Mouse (Mus musculus) megakaryocyte, embryonic 14.5 days (primary cell): ENCODE results near the gene Myo7a. TPM values are rescaled to one million over a fixed set of nuclear protein-coding genes. Genes with fewer than 3 reads are reported as not detected.

Experiments
- H3K27me3 ChIP-seq: replicated peaks from 2 replicates; pipeline ENCODE3; 2012; ENCODE audit warnings: inconsistent platforms
- H3K36me3 ChIP-seq: replicated peaks from 2 replicates; pipeline ENCODE3; 2012; ENCODE audit warnings: low read length, inconsistent platforms, mixed read lengths
- H3K4me1 ChIP-seq: 2 replicates; pipeline ENCODE4 v1.6.1; 2012; ENCODE audit warnings: inconsistent platforms
- H3K4me3 ChIP-seq: replicated peaks from 2 replicates; pipeline ENCODE3; 2012; ENCODE audit warnings: moderate library complexity, mild to moderate bottlenecking, inconsistent platforms
- H3K9me3 ChIP-seq: 2 replicates; pipeline ENCODE4 v1.6.1; 2012; ENCODE audit warnings: inconsistent platforms
- FLI1 ChIP-seq: IDR thresholded peaks from 2 replicates; pipeline ENCODE4 v1.6.1; 2012; ENCODE audit warnings: low read length, inconsistent platforms, mixed read lengths
- GATA1 ChIP-seq: IDR thresholded peaks from 3 replicates; pipeline ENCODE4 v1.6.1; 2012; ENCODE audit warnings: mixed read lengths, low read length, inconsistent platforms, borderline replicate concordance
- polyA plus RNA-seq: library from polyadenylated mRNA; stranded (reverse); fragments of >175 nt; gene quantifications from 2 replicates; pipeline ENCODE4 v1.2.3, GENCODE M21; 2012; ENCODE audit warnings: low replicate concordance; ENCODE audit not compliant: insufficient read depth

Myo7a gene
- polyA plus RNA-seq, 1 experiment: 37.5 TPM

DNA sequence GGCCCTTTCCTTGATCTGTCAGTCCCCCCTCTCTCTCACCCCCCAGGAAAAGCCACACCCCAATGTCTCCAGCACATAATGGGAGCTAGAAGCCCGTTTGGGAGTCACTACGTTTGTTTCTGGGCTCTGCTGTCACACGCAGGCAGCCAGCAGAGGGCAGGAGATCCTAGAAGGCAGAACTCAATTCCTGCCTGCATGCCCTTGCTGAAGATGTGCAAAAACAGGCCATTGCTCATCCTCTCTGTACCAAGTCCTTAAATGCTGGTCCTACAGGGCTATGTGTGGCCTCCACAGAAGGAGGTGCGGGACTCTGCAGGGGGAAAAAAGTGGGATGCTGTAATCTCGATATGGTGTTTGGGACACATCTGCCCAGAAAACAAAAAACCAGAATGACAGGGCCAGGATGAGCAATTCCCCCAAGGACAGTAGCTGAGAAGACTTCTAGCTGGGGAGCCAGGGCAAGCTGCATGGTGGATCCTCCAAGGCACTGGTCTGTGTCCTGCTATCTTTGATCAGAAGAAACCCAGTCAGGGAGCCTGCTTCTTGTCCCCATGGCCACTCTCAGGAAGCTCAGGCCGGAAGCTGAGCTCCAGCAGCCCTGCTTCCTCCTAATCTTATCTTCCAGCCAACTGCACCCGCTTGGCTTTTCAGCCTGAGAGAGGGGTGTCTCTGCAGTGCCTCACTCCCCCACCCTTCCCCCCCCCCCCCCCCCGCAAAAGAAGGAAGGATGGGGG is 36.4 kb upstream of the Myo7a start:
- no peaks in the 10 kb centered on the region for H3K9me3 ChIP-seq
- no peak for TF ChIP-seq GATA1
- TF ChIP-seq FLI1: no peak
- H3K36me3 ChIP-seq: peaks cover 60% of the 10 kb centered on the region
- H3K4me3 ChIP-seq: peak overlapping the region; percentile 85
- no peaks in the 10 kb centered on the region for H3K27me3 ChIP-seq
- peaks cover 98% of the 10 kb centered on the region for H3K4me1 ChIP-seq

DNA sequence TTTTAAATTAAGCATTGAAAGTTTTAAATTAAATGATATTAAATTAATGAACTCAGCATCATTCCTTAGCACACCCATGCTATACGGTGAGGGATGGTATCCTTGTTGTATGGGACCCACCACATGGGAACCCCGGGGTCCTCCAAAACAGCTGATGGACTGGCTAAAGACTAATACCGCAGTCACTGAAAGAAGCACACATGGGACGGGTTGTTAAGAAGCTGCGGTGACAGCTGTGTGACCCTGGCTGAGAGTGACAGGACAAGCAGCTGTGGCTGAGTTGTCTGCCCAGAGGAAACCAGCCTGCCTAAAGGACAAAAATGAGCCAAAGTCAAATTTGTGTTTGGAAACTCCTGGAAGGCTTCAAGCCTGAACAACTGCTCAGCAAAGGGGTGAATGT is 34.6 kb upstream of the Myo7a start:
- H3K9me3 ChIP-seq: no peaks in the 10 kb centered on the region
- TF ChIP-seq FLI1 (no peak), GATA1 (no peak)
- peaks cover 97% of the 10 kb centered on the region for H3K4me1 ChIP-seq
- H3K4me3 ChIP-seq: no peak overlapping the region
- H3K36me3 ChIP-seq: peaks cover 67% of the 10 kb centered on the region
- H3K27me3 ChIP-seq: no peaks in the 10 kb centered on the region

DNA sequence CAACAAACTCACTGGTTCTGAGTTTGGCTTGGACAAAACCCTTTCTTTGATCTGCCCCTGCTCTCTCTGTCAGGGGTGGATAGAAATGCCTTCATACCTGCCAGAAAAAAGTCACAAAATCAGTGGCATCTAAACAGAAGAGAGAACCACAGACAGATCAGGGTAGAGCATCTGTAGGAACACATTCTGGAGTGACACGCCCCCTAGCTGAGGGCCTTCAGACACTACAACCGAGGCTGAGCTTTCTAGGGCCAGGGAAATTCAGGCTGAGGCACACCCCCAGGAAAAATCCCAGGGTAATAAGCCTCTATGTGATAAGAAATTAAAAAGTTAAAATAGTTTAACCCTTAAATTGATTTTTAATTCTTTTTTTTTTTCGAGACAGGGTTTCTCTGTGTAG is 34.0 kb upstream of the Myo7a start:
- Histone ChIP-seq H3K36me3 (peaks cover 66% of the 10 kb centered on the region), H3K4me1 (peaks cover 92% of the 10 kb centered on the region), H3K9me3 (no peaks in the 10 kb centered on the region), H3K4me3 (no peak overlapping the region), H3K27me3 (no peaks in the 10 kb centered on the region)
- TF ChIP-seq FLI1 (no peak), GATA1 (no peak)

DNA sequence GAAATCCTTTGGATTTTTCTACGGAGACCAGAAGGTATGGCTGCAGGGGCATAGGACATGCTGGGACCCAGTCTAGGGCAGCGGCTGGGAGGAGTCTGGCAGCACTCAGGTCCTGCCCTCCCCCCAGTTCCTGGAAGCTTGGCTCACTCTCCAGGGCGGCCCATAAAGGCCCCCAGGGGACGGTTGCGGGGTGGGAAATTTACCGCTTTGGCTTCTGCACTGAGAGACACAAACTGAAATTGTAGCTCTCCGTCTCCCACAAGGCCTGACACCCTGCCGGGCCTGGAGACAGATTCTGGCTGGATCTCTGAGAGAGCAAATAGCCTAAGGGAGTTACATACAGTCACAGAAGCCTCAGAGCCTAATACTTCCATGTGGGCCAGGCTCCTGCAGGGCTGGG is 33.1 kb upstream of the Myo7a start:
- H3K9me3 ChIP-seq: no peaks in the 10 kb centered on the region
- H3K36me3 ChIP-seq: peaks cover 76% of the 10 kb centered on the region
- TF ChIP-seq FLI1: no peak
- TF ChIP-seq GATA1: no peak
- no peaks in the 10 kb centered on the region for H3K27me3 ChIP-seq
- H3K4me3 ChIP-seq: no peak overlapping the region
- H3K4me1 ChIP-seq: peaks cover 87% of the 10 kb centered on the region

DNA sequence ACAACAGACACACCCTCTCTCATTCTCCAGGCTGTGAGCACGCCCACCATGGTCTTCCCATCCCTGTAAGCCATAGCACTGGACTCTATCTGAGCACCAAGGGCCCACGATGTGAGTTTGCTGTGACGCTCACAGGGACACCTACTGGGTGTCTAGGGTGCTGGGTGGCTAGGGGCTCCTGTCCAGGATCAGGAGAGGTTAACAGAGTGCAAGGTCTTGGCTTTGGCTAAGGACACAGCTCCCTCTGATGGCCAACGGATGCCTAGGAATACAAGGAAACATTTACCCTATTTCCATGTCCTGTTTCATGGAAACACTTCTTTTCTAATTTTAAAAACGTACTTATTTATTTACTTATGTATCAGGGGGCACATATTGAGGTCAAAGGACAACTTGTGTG is 31.2 kb upstream of the Myo7a start:
- Histone ChIP-seq H3K36me3 (peaks cover 87% of the 10 kb centered on the region), H3K4me3 (no peak overlapping the region), H3K27me3 (no peaks in the 10 kb centered on the region), H3K4me1 (peaks cover 76% of the 10 kb centered on the region), H3K9me3 (no peaks in the 10 kb centered on the region)
- no peak for TF ChIP-seq FLI1

DNA sequence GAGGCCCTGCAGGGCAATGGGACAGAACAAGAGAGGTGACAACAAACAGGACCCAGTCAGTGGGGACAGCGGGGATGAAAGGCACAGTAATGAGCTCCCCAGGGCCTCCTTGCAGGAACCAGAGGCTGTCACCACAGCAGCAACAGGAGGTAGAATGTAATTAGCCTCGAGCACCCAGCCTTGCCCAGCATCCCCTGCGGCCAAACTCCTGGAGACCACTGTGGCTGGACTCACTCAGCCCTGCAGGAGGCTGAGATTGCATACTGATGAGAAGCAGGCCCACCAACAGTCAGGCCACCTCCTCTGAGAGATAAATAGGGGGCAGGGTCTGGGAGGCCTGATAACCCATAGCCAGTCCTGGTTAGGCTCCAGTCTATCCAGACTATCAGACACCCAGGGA is 30.5 kb upstream of the Myo7a start:
- H3K9me3 ChIP-seq: no peaks in the 10 kb centered on the region
- H3K27me3 ChIP-seq: no peaks in the 10 kb centered on the region
- TF ChIP-seq FLI1 (no peak), GATA1 (no peak)
- no peak overlapping the region for H3K4me3 ChIP-seq
- peaks cover 76% of the 10 kb centered on the region for H3K4me1 ChIP-seq
- peaks cover 93% of the 10 kb centered on the region for H3K36me3 ChIP-seq

DNA sequence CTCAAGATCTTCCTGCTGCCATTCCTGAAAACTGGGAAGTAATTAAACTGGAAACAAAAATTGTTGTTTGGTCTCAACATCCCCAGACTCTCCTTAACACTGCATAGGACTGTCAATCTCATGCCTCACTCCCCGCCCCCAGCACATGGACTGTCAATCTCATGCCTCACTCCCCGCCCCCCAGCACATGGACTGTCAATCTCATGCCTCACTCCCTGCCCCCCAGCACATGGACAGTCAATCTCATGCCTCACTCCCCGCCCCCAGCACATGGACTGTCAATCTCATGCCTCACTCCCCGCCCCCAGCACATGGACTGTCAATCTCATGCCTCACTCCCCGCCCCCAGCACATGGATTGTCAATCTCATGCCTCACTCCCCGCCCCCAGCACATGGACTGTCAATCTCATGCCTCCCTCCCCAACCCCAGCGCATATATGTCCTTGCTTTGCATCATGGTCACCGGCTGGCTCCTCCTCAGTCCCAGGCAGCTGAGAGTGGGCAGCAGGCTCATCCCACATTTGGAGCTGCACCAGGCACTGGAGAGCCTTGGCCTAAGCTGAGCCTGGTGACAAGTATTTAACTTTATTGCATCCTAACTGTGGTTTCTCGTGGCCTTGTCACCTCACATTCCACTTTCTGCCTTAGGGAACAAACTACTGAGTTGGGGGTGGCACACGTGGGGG is 29.5 kb upstream of the Myo7a start:
- peaks cover 76% of the 10 kb centered on the region for H3K4me1 ChIP-seq
- no peak overlapping the region for H3K4me3 ChIP-seq
- H3K36me3 ChIP-seq: peaks cover 94% of the 10 kb centered on the region
- H3K9me3 ChIP-seq: no peaks in the 10 kb centered on the region
- no peak for TF ChIP-seq GATA1
- TF ChIP-seq FLI1: no peak
- no peaks in the 10 kb centered on the region for H3K27me3 ChIP-seq

DNA sequence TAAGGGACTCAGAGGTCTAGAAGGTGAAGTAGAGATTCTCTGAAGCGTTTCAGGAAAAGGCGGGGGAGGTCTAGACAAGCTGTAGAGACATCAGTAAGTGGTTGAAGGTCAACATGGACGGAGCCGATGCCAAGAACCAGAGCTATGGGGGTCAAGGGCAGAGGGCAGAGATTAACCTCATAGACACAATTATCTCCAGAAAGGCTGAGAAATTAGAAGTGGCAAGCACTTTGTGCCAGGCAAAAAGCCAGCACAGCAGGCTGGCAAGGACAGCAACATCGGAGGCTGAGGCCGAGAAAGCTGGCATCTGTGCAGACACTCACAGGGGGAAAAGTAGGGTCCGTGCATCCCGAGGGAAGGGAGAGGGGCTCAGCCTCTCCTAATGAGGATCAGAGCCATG is 28.4 kb upstream of the Myo7a start:
- H3K36me3 ChIP-seq: peaks cover 97% of the 10 kb centered on the region
- peaks cover 3% of the 10 kb centered on the region for H3K27me3 ChIP-seq
- no peak overlapping the region for H3K4me3 ChIP-seq
- peaks cover 78% of the 10 kb centered on the region for H3K4me1 ChIP-seq
- no peaks in the 10 kb centered on the region for H3K9me3 ChIP-seq
- no peak for TF ChIP-seq FLI1
- TF ChIP-seq GATA1: no peak

DNA sequence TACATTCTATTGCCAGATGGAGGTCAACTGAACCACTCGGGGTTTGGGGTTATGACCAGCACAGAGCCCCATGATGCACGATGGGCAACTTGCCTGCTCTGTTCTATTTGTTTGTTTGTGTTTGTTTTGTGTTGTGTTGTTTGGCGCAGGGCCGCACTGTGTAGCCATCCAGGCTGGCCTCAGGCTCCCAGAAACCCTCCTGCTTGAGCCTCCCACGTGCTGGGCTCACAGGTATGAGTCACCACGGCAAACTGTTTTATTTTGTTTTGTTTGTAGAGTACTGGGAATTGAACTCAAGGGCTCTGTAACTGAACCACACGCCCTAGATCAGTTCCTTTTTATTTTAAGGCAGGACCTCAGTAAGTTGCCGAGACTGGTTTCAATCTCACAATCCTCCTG is 27.1 kb upstream of the Myo7a start:
- H3K27me3 ChIP-seq: peaks cover 3% of the 10 kb centered on the region
- TF ChIP-seq GATA1 (no peak), FLI1 (no peak)
- H3K4me1 ChIP-seq: peaks cover 78% of the 10 kb centered on the region
- no peaks in the 10 kb centered on the region for H3K9me3 ChIP-seq
- no peak overlapping the region for H3K4me3 ChIP-seq
- peaks cover 97% of the 10 kb centered on the region for H3K36me3 ChIP-seq

DNA sequence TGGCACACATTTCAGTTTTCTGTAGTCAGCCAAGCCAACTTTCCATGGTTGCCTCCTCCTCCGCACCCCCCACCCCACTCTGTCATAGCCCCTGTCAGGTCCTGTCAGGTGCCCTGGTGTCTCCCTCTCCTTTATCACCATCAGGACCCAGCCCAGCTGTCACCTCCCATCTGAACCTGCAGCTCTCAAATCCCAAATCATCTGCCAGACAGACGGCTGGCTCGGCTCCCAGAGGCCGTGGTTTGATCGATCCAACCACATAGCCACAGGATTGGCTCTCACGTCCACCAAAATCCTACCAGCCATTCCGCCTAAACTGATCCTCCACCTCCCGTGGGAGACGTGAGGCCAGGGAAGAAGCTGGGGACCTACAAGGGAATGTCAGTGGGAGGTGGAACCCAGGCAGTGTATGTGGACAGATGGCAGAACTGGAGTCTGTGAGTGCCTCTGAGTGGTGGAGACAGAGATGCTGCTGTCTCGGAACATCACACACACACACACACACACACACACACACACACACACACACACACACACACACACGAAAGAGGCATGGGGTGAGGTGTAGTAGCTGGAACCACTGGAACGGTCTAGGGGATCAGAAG is 26.6 kb upstream of the Myo7a start:
- no peaks in the 10 kb centered on the region for H3K9me3 ChIP-seq
- no peak for TF ChIP-seq FLI1
- TF ChIP-seq GATA1: no peak
- H3K4me3 ChIP-seq: no peak overlapping the region
- H3K27me3 ChIP-seq: peaks cover 3% of the 10 kb centered on the region
- peaks cover 96% of the 10 kb centered on the region for H3K36me3 ChIP-seq
- peaks cover 78% of the 10 kb centered on the region for H3K4me1 ChIP-seq
